Mouse (Mus musculus): ENCODE data around the gene Klhl10.

The Klhl10 gene

GRCm38 (mm10) chr11:100408835-100409462 lies 32.8 kb upstream of the Klhl10 start:
- peak; percentile 52 for DNase-seq

- DNase-seq = peak; percentile 66
Measured at GRCm38 (mm10) chr11:100409686-100410085, 32.0 kb upstream of the Klhl10 start.

GRCm38 (mm10) chr11:100411736-100412135 lies 30.0 kb upstream of the Klhl10 start:
- peak; percentile 41 for DNase-seq

- peak; percentile 41 for DNase-seq
Measured at GRCm38 (mm10) chr11:100413541-100413940, 28.2 kb upstream of the Klhl10 start.

- DNase-seq = peak; percentile 89
Measured at GRCm38 (mm10) chr11:100414021-100414913, 27.4 kb upstream of the Klhl10 start, which contains the start of gene P3h4. P3h4 (minus strand) TSS chr11:100414836.

DNA sequence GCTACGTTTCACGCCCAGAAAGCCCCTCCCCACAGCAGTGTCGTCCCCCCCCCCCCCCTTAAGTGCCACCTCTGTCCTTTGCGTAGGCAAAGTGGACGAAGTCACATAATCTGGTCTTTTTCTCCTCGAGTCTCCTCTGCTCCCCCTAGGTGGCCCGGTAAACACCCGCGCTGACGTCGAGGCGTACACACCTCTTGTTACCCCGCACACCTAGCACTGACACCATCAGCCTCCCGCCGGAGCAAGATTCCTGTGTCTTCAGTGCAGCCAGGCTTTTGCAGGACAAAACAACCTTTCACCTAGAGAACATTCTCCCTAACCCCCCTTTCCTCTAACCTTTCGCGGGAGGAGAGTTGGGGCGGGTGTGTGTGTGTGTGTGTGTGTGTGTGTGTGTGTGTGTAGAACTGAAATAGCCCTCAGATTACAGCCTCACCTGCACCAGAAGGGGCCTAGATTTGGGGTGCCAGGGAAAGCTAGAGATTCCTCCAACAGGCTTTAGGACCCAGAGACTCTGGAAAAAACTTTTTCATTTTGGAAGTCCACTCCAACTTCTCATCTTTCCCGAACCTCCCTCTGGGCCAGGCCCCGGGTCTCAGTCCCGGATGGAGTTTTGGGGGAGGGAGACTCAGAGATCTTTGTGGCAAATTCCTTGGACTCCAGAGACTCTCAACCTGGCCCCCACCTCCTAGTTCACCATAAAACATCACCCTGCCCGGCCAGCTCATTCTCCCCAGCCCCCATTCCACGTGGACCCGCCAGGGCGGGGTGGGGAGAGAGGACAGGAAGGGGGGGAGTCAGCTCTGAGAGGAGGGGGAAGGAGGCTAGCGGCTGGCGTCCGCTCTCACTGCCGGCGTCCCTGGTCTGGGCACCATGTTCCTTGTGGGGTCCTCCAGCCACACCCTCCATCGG lies 26.5 kb upstream of the Klhl10 start, which contains the start of gene Fkbp10:
Gene Fkbp10 (plus strand): TSS at position 784 of the 909 bp plus-strand sequence.
- peak; percentile 43 for DNase-seq

DNA sequence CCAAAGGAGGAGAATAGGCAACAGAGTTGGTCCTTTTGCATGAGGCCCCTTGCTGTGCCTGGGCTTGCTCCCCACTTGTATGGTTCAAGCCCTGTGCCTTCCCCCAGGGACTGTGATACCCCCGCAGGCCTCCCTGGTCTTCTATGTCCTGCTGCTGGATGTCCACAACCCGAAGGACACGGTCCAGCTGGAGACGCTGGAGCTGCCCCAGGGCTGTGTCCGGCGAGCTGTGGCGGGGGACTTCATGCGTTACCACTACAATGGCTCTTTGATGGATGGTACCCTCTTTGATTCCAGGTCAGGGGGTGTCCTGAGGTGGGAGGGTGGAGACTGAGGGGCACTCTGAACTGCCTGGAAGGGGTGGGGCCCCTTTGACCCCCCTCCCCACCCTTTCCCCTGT lies 20.2 kb upstream of the Klhl10 start:
- DNase-seq = no peak

DNA sequence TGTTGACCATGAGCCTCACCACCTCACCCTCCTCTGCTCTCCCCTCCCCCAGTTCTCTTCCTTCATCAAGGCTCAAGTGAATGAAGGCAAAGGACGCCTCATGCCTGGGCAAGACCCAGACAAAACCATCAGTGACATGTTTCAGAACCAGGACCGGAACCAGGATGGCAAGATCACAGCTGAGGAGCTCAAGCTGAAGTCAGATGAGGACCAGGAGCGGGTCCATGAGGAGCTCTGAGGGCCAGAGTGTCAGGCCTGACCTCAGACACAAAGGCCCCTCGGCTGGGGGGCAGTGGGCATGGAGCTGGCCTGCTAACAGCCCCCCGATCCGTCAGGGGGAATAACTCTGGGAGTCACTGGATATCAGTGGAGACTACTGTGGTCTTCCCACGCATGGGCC lies 17.9 kb upstream of the Klhl10 start:
- no peak for DNase-seq

GRCm38 (mm10) chr11:100425851-100426250 lies 15.9 kb upstream of the Klhl10 start:
- DNase-seq = peak; percentile 80

DNA sequence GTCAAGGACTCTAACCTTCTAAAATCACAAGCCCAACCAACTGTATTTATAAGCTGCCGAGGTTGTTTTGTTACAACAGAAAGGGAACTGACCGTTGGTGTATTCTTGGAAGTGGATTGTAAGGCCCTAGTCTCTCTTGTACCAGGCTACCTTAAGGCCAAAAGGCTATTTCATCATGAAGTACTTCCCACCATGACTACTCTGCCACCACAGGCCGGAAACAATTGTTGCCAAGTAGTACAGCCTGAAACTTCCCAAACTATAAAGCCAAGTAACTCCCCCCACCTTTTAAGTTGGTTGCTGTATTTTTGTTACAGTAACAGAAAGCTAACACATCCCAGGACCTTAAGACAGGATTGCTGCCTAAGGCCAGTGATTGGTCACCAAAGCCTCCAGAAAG lies 14.9 kb upstream of the Klhl10 start:
- DNase-seq = no peak

- no peak for DNase-seq
Measured at GRCm38 (mm10) chr11:100428612-100429199, 13.0 kb upstream of the Klhl10 start.

DNA sequence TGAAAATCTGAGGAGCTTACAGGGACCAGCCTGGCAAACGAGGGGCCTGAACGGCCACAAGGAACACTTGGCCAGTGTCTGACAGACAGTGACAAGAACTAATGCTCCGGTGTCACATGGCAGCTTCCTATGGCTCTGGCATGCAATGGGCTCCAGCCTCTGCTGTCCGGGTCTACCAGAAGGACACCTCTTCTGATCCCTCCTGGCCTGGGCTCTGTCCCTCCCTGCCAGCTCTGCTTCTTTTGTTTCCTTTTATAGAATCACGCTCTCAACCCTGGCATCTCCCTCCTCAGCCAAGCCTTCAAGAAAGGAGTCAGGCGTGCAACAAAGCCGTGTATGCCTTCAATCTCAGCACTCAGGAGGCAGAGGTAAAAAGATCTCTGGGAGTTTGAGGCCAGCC lies 11.7 kb upstream of the Klhl10 start:
- no peak for DNase-seq

- DNase-seq = no peak
Measured at GRCm38 (mm10) chr11:100432002-100432401, 9.7 kb upstream of the Klhl10 start.

DNA sequence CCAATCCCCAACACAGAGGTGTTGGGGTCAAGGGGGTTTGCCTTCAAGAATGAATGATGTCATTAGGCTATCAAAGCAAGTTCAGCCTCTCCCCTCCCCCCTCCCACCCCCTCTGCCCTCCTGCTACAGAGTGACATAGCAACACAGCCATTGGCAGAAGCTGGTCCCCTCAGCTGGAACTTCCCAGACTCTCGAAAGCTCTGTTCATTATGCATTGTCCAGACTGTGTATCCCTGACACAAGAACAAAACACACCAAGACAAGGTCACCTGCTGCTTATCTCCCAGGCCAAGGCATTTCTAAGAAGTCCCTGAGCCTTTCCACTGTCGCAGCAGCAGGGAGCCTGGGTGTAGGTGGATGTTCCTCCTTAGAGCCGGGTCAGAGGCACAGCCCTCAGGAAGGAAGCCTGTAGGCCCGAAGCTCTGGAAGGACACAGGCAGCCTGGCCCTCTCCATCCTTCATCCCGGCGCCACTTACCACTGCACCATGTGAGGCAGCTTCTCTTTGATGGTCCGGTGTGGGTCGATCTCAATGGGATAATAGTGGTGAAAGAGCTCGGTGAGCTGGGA lies 6.0 kb upstream of the Klhl10 start:
- no peak for DNase-seq

GRCm38 (mm10) chr11:100437901-100438300 lies 3.8 kb upstream of the Klhl10 start:
- DNase-seq = no peak

DNA sequence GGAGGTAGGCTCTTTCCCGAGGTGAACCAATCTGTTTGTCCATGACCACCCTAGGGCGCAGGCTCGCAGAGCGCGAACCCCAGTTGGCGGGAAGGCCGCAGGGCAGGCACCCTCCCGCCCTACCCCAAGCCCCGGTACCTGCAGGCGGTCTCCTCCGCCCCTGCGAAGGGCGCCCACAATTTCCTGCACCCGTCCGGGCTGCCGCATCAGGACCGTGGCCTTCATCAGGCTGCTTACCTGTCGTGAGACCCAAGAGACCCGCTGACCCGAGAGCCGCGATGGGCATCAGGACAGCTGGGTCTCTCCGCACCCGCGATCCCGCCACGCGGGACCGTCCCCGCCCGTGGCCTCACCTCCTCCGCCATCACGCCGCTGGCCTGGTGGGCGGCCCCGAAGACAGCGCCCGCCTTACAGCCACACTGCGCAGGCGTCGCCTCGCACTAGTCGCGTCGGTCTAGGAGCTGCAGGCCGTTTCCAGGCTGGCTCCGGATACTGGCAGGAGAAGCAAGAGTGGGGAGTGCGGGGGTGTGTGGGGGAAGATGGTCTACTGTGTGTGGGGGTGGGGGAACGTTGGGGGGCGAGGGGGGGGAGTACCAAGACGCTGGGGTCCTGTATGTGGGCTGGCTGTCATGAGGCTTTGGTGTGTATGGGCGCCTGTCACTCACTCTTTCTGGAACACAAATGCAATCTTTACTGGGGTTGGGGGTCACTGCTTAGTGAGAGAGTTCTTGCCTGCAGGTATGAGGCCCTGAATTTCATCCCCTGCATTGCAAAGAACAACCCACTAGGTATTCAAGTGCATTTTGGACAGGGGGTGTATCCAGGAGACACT lies 810 bp upstream of the Klhl10 start:
- peak; percentile 84 for DNase-seq

DNA sequence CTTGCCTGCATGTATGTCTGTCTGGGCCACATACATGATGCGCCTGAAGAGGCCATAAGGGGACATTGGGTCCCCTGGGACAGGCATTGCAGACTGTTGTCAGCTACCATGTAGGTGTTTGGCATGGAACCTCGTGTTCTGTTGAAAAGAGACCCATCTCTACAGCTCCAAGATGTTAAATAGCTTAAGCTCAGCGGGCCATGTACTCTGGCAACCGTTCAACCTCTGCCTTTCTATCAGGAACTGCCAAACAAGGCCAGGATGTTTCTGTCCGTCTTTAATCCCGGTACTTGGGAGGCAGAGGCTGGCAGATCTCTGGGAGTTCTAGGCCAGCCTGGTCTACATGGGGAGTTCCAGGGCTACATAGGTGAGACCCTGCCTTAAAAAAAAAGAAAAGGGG lies 908 bp downstream of the Klhl10 start:
- no peak for DNase-seq

- no peak for DNase-seq
Measured at GRCm38 (mm10) chr11:100457247-100457646, 15.5 kb downstream of the Klhl10 start.

DNA sequence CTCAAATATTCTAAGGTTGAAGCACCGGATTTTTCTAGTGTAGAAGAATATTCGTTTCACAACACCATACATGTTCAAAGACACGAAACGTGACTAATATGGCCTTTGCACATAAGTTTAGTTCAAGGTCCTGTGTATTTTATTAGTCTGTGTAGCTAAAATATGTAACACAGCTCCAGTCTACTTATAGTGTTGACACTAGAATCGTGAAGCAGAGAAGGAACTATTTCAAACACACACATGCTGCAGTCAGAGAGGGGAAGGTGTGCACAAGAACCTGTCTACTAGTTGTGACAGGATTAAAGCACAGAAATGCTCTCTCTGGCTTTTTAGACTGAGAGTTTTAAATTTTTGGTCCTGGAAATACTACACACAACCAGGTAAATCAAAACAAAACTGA lies 16.0 kb downstream of the Klhl10 start:
- no peak for DNase-seq

GRCm38 (mm10) chr11:100462699-100463098 lies 21.0 kb downstream of the Klhl10 start:
- no peak for DNase-seq

GRCm38 (mm10) chr11:100465229-100465792 lies 23.6 kb downstream of the Klhl10 start:
- DNase-seq = no peak
